Mouse (Mus musculus) limb, embryonic 15.5 days (tissue): ENCODE results near the gene Cdca5. TPM values are rescaled to one million over a fixed set of nuclear protein-coding genes. Genes with fewer than 3 reads are reported as not detected.

ENCODE experiments used
- ATAC-seq: fragments of 200-750 bp; cut with Nextera tagmentation; 2 replicates; pipeline ENCODE4 v1.8.0; 2017; ENCODE audit warnings: low read depth, moderate TSS enrichment; ENCODE audit not compliant: insufficient number of reproducible peaks, low FRiP score, low TSS enrichment
- H3K27ac ChIP-seq: fragments of 300-500 bp; sonication (generic); 2 replicates; pipeline ENCODE4 v1.5.1; 2015; ENCODE audit warnings: moderate library complexity, mild to moderate bottlenecking, inconsistent platforms
- H3K27me3 ChIP-seq: fragments of 300-500 bp; sonication (generic); 2 replicates; pipeline ENCODE4 v1.6.1; 2015; ENCODE audit warnings: inconsistent platforms
- H3K36me3 ChIP-seq: fragments of 300-500 bp; sonication (generic); 2 replicates; pipeline ENCODE4 v1.6.1; 2015; ENCODE audit warnings: inconsistent platforms
- H3K4me1 ChIP-seq: fragments of 300-500 bp; sonication (generic); 2 replicates; pipeline ENCODE4 v1.6.1; 2015; ENCODE audit warnings: inconsistent platforms
- H3K4me2 ChIP-seq: fragments of 300-500 bp; sonication (generic); 2 replicates; pipeline ENCODE4 v1.6.1; 2015; ENCODE audit warnings: mild to moderate bottlenecking, inconsistent platforms
- H3K4me3 ChIP-seq: fragments of 300-500 bp; sonication (generic); 2 replicates; pipeline ENCODE4 v1.5.1; 2015; ENCODE audit warnings: mild to moderate bottlenecking, inconsistent platforms
- H3K9ac ChIP-seq: fragments of 300-500 bp; sonication (generic); 2 replicates; pipeline ENCODE4 v1.6.1; 2015; ENCODE audit warnings: inconsistent platforms
- H3K9me3 ChIP-seq: fragments of 300-500 bp; sonication (generic); 2 replicates; pipeline ENCODE4 v1.6.1; 2016; ENCODE audit warnings: inconsistent platforms
- WGBS: fragments of 180-500 bp; shearing (Covaris S2); methylation state at CpG from one replicate; pipeline ENCODE4 v1.1.7; 2015; 5-methylcytosine and 5-hydroxymethylcytosine counted together
- polyA plus RNA-seq: library from polyadenylated mRNA; unstranded; fragments of >200 nt; fragmentation: Nextera tagmentation; extraction: Ambion mirVana; gene quantifications from 2 replicates; pipeline ENCODE4 v1.2.1, GENCODE M21; 2015

The Cdca5 gene
- polyA plus RNA-seq, 1 experiment from 2014 or later, result 27.1 TPM

DNA sequence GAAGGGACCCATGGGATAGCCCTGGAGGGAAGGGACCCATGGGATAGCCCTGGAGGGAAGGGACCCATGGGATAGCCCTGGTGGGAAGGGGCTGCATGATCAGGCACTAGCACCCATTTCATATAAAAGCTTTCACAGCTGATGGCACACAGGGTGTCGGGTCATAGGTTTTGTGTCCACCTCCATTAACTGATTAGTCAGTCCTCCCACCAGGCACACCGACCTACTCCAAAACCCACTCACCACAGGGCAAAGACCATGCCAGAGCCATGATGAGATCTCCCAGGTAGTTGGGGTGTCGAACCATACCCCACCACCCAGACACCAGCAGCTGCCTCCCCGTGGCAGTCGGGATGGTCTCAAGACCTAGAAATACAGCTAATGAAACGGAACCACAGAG is 21.7 kb upstream of the Cdca5 start:
- peaks cover 10% of the 10 kb centered on the region for H3K36me3 ChIP-seq
- no peak overlapping the region for H3K9ac ChIP-seq
- no peak overlapping the region for H3K4me2 ChIP-seq
- H3K9me3 ChIP-seq, result no peaks in the 10 kb centered on the region
- peaks cover 46% of the 10 kb centered on the region for H3K4me1 ChIP-seq
- no peaks in the 10 kb centered on the region for H3K27me3 ChIP-seq
- no peak overlapping the region for H3K27ac ChIP-seq
- ATAC-seq, result no peak
- WGBS, result 92% methylated on average over 6 of the region's 6 CpGs
- H3K4me3 ChIP-seq, result no peak overlapping the region

- 35% methylated on average over 5 of the region's 5 CpGs for WGBS
- Histone ChIP-seq H3K9me3 (no peaks in the 10 kb centered on the region), H3K9ac (peak overlapping the region; percentile 41), H3K4me3 (peak overlapping the region; percentile 45), H3K4me2 (peak overlapping the region; percentile 82), H3K4me1 (peaks cover 36% of the 10 kb centered on the region), H3K27me3 (no peaks in the 10 kb centered on the region), H3K27ac (peak overlapping the region; percentile 72; the same call in 1 of the 2 replicates), H3K36me3 (peaks cover 28% of the 10 kb centered on the region)
- no peak for ATAC-seq
Observed at GRCm38 (mm10) chr19:6066571-6066970, 18.2 kb upstream of the Cdca5 start.

DNA sequence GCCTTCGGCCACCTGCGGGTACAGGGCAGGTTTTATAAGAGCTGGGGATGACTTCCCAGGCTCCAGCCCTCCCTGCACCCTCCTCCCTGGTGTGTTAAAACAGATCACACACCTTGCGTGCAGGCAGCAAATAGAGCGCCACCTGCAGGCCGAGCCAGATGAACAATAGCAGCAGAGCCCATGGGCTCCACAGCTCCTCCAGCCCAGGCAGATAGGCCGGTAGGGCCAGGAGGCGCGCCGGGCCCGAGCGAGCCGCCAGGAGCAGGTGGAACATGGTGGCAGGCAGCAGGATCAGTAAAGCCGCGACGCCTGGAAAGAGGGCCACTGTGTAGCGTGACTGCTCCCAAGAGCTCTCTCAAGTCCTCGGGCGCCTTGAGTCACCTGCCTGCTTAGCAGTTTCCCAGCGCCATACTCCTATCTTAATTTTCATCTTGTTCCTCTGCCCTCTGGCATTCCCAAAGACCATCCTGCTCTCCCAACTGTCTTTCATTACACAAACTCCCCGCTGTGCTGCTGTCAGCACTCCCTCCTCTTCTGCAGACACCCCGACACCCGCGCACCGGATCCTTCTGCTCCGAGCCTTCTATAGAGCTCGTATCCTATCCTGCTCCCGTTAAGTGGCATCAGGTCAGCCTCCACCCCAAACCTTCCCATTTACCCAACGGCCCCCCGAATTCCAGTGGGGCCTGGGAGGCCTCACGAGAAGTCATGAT is 17.6 kb upstream of the Cdca5 start:
- H3K4me2 ChIP-seq, result peak overlapping the region; percentile 82
- peak overlapping the region; percentile 45 for H3K4me3 ChIP-seq
- peak overlapping the region; percentile 41 for H3K9ac ChIP-seq
- H3K27me3 ChIP-seq, result no peaks in the 10 kb centered on the region
- WGBS, result under 1% methylated on average over 30 of the region's 30 CpGs
- ATAC-seq, result peak; percentile 30; the same call in 1 of the 2 replicates
- H3K4me1 ChIP-seq, result peaks cover 30% of the 10 kb centered on the region
- H3K9me3 ChIP-seq, result no peaks in the 10 kb centered on the region
- peak overlapping the region; percentile 72 for H3K27ac ChIP-seq
- peaks cover 28% of the 10 kb centered on the region for H3K36me3 ChIP-seq

GRCm38 (mm10) chr19:6067724-6068415 is 16.9 kb upstream of the Cdca5 start, which contains the start of gene Tm7sf2:
Gene Tm7sf2, minus strand, starts transcription at chr19:6068373.
- Histone ChIP-seq H3K9me3 (no peaks in the 10 kb centered on the region), H3K4me2 (peak within 1 kb of the TSS; percentile 82), H3K36me3 (peaks cover 33% of the 10 kb centered on the region), H3K27ac (peak within 1 kb of the TSS; percentile 72), H3K27me3 (no peaks in the 10 kb centered on the region), H3K4me3 (peak within 1 kb of the TSS; percentile 45), H3K9ac (peak within 1 kb of the TSS; percentile 41), H3K4me1 (peaks cover 23% of the 10 kb centered on the region)
- WGBS, result 9% methylated on average over 33 of the region's 33 CpGs
- ATAC-seq, result peak; percentile 81

- no peak overlapping the region for H3K9ac ChIP-seq
- no peak overlapping the region for H3K27ac ChIP-seq
- no peak for ATAC-seq
- H3K4me2 ChIP-seq, result no peak overlapping the region
- H3K4me1 ChIP-seq, result peaks cover 23% of the 10 kb centered on the region
- WGBS, result 79% methylated on average over 4 of the region's 4 CpGs
- no peak overlapping the region for H3K4me3 ChIP-seq
- no peaks in the 10 kb centered on the region for H3K27me3 ChIP-seq
- H3K9me3 ChIP-seq, result no peaks in the 10 kb centered on the region
- peaks cover 40% of the 10 kb centered on the region for H3K36me3 ChIP-seq
Observed at GRCm38 (mm10) chr19:6068951-6069350, 15.8 kb upstream of the Cdca5 start.

DNA sequence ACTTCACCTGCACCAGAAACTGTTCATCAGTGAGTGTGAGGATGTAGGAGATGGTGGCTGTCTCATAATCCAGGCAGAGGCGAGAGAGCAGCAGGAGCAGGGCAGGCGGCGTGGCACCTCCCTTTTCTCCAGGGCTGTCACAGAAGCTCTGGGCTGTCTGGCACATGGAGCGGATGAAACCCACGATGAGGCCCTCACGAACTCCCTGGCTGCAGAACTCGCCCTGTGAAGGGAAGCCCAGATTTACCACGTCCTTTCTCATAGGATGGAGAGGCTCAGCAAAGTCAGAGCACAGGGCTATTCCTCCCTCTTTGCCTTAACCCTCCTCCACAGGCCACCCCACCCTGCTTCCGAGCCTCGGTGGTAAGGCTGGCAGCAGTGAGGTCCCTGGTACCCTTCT is 14.9 kb upstream of the Cdca5 start:
- ATAC-seq, result no peak
- WGBS, result 90% methylated on average over 10 of the region's 10 CpGs
- no peaks in the 10 kb centered on the region for H3K9me3 ChIP-seq
- H3K27me3 ChIP-seq, result no peaks in the 10 kb centered on the region
- no peak overlapping the region for H3K4me2 ChIP-seq
- H3K9ac ChIP-seq, result no peak overlapping the region
- peaks cover 47% of the 10 kb centered on the region for H3K36me3 ChIP-seq
- H3K4me1 ChIP-seq, result peaks cover 23% of the 10 kb centered on the region
- no peak overlapping the region for H3K27ac ChIP-seq
- H3K4me3 ChIP-seq, result no peak overlapping the region

DNA sequence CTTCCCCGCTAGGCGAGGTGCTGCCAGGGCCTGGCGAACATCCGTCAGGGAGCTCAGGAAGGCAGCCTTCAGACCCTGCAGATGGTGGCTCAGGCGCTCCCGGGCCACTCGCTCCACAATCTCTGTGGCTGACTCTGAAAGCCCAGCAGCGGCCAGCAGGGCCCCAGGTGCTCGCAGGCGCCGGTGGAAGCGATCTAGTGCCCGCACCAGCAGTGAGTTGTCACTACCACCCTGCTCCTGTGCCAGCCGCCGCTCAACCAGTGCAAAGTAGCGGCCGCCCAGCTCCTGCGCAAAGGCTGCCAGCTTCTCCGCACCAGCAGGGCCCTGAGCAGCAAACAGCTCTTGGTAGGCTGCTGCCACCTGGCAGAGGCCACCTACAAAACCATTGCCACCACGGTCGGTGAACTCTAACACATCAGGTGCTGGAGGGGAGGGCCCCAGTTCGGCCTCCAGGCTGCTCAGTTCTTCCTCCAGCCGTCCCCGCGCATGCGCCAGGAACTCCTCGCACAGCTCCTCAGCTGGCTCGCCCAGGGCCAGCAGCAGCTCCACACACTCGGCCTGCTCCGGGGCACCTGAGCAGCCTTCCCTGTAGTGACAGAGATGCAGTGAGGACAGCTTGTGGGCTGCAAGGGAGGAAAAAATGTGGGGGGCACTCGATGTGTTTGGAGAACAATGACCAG is 14.1 kb upstream of the Cdca5 start:
- Histone ChIP-seq H3K27me3 (no peaks in the 10 kb centered on the region), H3K4me3 (no peak overlapping the region), H3K4me2 (no peak overlapping the region), H3K27ac (no peak overlapping the region), H3K9ac (no peak overlapping the region), H3K4me1 (peaks cover 28% of the 10 kb centered on the region), H3K36me3 (peaks cover 48% of the 10 kb centered on the region), H3K9me3 (no peaks in the 10 kb centered on the region)
- ATAC-seq, result no peak
- WGBS, result 90% methylated on average over 31 of the region's 31 CpGs

DNA sequence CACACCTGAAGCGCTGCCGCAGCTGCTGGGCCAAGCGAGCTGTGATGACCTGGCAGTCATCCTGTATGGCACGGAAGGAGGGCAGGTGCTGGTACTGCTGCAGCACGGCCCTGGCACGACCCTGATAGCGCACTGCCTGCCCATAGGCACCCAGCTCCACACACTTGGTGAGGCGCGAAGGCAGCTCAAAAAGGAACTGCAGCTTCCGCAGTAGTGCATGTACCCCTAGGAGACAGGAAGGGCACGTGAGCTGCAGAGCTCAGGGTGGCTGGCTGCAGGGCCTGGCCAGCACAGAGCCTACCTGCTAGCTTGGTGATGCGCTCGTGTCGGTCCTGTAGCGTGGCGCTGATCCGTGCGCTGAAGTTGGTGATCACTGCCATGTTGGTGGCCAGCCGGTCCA is 13.5 kb upstream of the Cdca5 start:
- no peak for ATAC-seq
- Histone ChIP-seq H3K9ac (no peak overlapping the region), H3K4me3 (no peak overlapping the region), H3K4me2 (no peak overlapping the region), H3K4me1 (peaks cover 31% of the 10 kb centered on the region), H3K27me3 (no peaks in the 10 kb centered on the region), H3K9me3 (no peaks in the 10 kb centered on the region), H3K36me3 (peaks cover 48% of the 10 kb centered on the region), H3K27ac (no peak overlapping the region)
- WGBS, result 92% methylated on average over 19 of the region's 19 CpGs

DNA sequence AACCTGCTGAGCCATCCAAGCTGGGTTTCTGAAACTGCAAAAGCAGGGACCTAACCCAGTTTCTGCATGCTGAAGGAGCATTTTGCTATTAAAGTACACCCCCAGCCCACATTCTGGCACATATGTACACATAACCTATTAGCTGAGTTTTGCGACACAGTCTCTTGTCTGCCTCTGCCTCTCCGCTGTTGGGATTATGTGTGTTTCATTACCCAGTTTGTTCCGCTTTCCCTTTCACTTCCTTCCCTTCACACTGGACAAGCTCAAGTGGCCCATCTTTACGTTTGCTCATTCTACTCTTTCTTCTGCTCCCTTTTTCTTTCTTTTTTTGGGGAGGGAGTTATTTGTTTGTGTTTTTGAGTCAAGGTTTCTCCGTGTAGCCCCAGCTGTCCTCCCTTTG is 10.9 kb upstream of the Cdca5 start:
- H3K27me3 ChIP-seq, result no peaks in the 10 kb centered on the region
- no peak overlapping the region for H3K27ac ChIP-seq
- H3K36me3 ChIP-seq, result peaks cover 45% of the 10 kb centered on the region
- H3K4me1 ChIP-seq, result peaks cover 13% of the 10 kb centered on the region
- H3K9me3 ChIP-seq, result no peaks in the 10 kb centered on the region
- no peak overlapping the region for H3K9ac ChIP-seq
- WGBS, result 91% methylated on average over 5 of the region's 5 CpGs
- H3K4me2 ChIP-seq, result no peak overlapping the region
- H3K4me3 ChIP-seq, result no peak overlapping the region
- no peak for ATAC-seq

DNA sequence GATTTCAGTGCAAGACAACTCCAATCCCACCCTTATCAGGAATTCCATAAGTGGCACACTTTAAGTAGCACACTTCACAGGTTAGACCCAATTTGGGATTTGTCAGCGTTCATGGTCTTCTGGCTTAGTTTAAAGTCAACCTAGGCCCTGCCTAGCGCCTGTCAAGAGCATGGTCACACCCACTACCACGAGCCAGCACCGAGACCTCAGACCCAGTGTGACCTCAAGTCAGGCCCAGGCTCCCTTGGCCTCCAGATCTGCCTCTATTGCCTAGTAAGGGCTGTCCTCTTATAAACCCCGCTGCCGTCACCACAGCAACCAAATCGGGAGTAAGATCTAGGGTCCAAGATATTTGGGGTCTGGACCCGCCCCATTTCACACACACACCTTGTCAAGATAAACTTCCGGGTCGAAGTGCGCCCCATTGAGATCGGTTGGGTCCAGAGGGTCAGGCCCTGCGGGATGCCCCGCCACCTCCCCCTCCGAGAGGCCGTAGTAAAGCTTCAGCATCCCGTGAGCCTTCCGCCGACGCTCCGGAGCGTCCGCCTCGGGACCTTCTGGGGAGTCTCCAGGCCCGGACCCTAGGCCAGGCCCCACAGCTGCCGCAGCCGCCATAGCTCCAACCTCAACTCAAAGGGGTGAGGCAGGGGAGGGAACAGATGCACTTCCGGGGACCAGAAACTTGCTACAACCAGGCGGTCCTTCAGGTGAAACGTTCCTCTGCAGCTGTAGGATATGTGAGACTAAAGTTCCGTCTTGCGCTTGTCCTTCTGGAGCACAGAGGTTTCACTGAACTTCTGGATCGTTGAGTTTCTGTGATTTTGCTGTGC is 8.0 kb upstream of the Cdca5 start, which contains the start of gene Vps51:
Vps51 (minus strand) TSS at position 668 of the 830 bp plus-strand sequence.
- ATAC-seq, result peak; percentile 80
- Histone ChIP-seq H3K27me3 (no peaks in the 10 kb centered on the region), H3K4me2 (peak within 1 kb of the TSS; percentile 70), H3K4me3 (peak within 1 kb of the TSS; percentile 90), H3K4me1 (peaks cover 13% of the 10 kb centered on the region), H3K9me3 (no peaks in the 10 kb centered on the region), H3K36me3 (peaks cover 43% of the 10 kb centered on the region), H3K9ac (peak within 1 kb of the TSS; percentile 85), H3K27ac (peak within 1 kb of the TSS; percentile 90)
- WGBS, result under 1% methylated on average over 33 of the region's 33 CpGs

DNA sequence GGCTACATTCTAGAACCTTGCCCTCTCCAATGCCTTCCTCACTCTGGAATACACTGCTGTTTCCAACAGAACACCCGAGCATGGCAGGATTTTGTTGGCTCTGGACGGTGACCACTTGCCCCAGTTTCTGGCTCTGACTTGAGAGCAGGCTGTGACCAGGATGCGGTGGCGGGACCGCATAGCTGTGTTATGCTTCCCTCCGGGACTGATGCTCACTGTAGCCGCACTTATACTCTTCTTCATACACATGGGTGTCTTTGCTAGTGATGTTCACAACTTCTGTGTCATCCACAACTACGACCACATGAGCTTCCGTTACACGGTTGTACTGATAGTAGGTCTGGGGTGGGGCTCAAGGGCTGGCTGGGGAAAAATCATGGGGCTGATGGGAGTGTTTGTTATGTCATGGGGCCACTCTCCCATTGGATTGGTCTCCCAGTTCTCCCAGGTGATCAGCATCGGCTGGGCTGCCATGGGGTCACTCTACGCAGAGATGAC is 4.8 kb upstream of the Cdca5 start, which contains the start of gene Tmem262:
Tmem262 (plus strand) TSS at position 51 of the 498 bp plus-strand sequence.
- Histone ChIP-seq H3K9ac (no peak within 1 kb of the TSS), H3K4me2 (no peak within 1 kb of the TSS), H3K36me3 (peaks cover 40% of the 10 kb centered on the region), H3K27ac (no peak within 1 kb of the TSS), H3K9me3 (no peaks in the 10 kb centered on the region), H3K27me3 (no peaks in the 10 kb centered on the region), H3K4me3 (no peak within 1 kb of the TSS), H3K4me1 (peaks cover 23% of the 10 kb centered on the region)
- no peak for ATAC-seq
- WGBS, result 93% methylated on average over 12 of the region's 12 CpGs
